Mouse (Mus musculus) CD4-positive, CD25-positive, alpha-beta regulatory T cell, adult 4 months (primary cell): ENCODE results near the gene Dse. TPM values are rescaled to one million over a fixed set of nuclear protein-coding genes. Genes with fewer than 3 reads are reported as not detected.
A peak's percentile ranks its signal among the peaks of the same experiment; 100 is the strongest.
"Not testable (repeated sequence)": the region's sequence is repeated elsewhere in the genome, so short reads cannot be mapped to it uniquely, and the experiment has no call there.

Source experiments
- ATAC-seq: one replicate; pipeline ENCODE4 v1.8.0; 2017
- polyA plus RNA-seq, 2 experiments: library from polyadenylated mRNA; unstranded; fragments of 100-300 nt; shearing (Covaris generic); gene quantifications; one replicate each; pipeline ENCODE4 v1.2.1; 2017

The Dse gene
- 1 to 10 TPM; 1.3 to 2.0 TPM for polyA plus RNA-seq

- no peak for ATAC-seq
These were observed at the start of gene Dse for GRCm38 (mm10) chr10:34207503-34207850. Gene Dse, minus strand, starts transcription at chr10:34207715.

- not testable (repeated sequence) for ATAC-seq
These were observed 45.3 kb upstream of the Dse start for GRCm38 (mm10) chr10:34252833-34253232.

- no peak for ATAC-seq
These were observed 42.1 kb upstream of the Dse start for GRCm38 (mm10) chr10:34249594-34249993.

- ATAC-seq, result no peak
These were observed 40.2 kb upstream of the Dse start for GRCm38 (mm10) chr10:34247757-34248156.

DNA sequence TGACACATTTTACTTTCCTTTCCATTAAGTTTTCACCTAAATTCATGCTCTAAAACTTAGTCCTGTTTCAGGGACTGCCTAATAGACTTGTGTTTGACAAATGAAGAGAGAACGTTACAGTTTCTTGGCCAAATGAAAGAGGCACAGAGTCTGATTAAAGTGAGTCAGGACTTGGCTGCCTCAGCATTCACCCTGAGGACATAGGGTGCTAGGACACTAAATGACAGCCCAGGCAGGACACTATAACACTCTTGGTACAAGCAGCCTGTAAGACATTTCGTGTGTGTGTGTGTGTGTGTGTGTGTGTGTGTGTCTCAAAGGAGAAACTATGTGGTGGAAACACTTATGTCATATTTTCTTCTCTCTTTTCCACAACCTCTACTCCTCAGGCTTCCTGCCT, 38.6 kb upstream of the Dse start:
- no peak for ATAC-seq

GRCm38 (mm10) chr10:34244745-34245144, 37.2 kb upstream of the Dse start:
- no peak for ATAC-seq

- ATAC-seq, result no peak
These were observed 31.0 kb upstream of the Dse start for GRCm38 (mm10) chr10:34238536-34238935.

GRCm38 (mm10) chr10:34236569-34236968, 29.1 kb upstream of the Dse start:
- ATAC-seq, result no peak

DNA sequence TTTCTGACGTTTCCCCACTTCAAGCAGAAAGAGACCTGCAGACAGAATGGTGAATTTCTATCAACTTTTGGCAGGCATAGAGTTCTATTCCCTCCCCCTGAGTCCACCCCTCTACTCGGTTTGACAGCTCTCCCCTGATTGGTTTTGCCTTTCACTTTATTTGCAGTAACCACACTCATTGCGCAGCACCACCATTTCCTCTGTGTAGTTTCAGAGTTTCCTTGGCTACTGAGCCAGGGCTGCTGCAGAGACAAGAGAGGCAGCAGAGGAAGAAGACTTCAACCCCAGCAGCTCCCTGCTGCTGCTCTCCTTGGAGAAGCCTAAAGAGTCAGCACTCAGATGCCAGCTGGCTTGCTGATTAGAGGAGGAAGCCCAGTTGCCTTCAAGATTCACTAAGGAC, 27.9 kb upstream of the Dse start:
- ATAC-seq, result peak; percentile 67

DNA sequence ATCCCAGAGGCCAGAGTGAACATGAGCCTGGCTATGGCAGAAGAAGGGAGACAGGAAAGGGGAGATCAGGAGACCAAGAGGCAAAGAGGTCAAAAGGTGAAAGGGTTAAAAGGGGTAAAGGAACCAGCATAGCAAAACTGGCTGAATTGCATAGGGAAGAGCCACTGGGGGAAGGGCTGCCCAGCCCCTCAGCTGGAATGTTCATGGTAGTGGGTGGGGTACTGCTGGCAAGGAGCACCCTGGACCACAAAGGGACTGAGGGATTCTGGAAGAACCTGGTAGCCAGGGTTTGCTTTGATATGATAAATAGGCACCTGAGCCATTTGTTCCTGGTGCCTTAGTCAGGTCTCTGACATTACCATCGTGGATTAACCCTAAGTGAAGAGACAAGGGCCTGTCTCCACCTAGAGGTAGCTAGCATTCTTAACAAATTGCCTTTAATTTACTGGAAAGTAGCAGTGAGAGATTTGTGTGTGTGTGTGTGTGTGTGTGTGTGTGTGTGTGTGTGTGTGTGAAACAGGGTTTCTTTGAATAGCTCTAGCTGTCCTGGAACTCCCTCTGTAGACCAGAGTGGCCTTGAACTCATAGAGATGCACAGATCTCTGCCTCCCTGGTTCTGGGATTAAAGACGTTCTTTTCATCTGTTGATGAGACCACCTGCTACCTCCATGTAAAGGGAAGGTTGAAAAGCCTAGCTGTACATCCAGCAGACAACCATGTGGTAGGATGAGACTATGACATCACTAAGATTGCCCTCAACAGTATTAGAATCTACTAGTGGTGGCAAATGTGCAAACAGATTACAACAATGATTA, 26.6 kb upstream of the Dse start:
- peak; percentile 76 for ATAC-seq

DNA sequence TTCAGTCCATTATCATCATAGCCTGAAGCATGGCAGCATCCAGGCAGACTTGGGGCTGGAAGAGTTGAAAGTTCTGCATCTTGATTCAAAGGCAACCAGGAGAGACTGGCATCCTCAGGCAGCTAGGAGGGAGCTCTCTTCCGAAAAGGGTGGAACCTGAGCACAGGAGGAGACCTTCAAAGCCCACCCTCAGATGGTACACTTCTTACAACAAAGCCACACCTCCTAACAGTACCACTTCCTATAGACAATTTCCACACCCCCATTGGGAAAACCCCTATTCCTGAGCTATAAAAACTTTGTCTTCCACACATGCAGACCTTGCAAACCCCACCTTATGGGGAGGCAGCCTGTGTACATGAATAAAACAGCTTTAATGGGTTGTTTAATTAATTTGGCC, 25.9 kb upstream of the Dse start:
- ATAC-seq, result peak; percentile 53

DNA sequence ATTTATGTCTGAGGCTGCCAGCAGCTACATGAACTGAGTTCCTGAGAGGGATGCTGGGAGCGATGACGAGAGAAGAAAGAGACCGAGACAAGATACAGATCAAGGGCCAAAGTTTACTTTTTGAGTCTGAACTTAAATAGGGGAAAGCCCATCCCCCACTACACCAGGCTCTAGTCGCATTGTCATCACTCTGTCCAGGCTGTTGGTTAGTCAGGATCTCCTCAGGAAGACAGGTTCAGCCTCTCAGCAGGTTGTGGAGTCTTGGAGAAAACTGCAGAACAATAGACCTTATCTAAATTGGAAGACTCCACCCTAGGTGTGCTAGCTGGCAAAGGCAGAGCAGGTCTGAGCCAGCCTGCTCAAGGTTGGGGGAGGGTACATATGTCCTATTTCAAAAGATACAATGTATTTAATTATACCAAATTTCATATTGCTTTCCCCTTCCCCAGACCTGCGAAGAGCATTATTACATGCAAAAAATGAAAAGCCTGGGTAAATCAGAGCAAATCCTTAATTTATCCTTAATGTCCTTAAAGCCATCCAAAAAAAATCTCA, 22.7 kb upstream of the Dse start:
- no peak for ATAC-seq

GRCm38 (mm10) chr10:34229491-34229890, 22.0 kb upstream of the Dse start:
- no peak for ATAC-seq

- ATAC-seq, result no peak
These were observed 16.1 kb upstream of the Dse start for GRCm38 (mm10) chr10:34223660-34224059.

DNA sequence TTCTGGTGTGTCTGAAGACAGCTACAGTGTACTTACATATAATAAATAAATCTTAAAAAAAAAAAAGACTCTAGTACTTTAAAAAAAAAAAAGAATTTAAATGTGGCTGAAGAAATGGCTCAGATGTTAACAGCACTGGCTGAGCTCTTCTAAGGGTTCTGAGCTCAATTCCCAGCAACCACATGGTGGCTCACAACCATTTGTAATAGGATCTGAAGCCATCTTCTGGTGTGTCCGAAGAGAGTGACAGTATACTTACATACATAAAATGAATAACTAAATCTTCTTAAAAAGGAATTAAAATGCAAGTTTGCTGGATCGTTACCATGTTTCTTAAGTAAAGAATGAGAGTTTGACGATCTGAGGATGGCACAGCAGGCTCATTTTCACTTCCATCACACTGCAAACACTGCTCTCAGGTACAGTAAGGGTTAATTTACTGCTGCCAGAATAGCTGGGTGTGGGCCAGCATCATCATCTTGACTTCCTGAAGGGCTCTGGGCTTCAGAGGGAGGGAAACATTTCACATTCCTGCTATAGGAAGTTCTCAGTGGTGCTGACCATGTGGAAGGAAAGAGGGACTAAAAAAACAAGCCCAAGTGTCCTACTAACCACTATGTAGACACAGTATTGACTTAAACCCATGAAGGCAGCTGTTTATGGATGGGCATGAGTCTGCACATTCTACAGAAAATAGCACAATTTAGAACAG, 14.6 kb upstream of the Dse start:
- no peak for ATAC-seq

DNA sequence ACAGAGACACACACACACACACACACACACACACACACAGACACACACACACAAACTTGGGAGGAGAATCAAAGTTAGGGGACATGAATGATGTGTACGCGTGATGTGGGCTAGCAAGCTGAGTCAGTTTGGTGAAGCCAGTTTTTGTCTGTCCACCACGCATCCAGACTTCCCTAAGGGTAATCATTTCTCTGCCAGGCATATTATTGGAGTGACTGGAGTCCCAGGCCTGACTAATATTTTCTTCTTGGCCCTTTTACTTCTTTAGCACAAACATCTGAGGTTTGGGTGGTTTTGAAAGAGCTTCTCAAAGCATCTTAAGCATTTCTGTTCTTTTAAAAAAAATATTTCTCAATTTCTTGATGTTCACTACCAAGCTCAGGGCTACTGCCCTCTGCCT, 10.7 kb upstream of the Dse start:
- ATAC-seq, result no peak

DNA sequence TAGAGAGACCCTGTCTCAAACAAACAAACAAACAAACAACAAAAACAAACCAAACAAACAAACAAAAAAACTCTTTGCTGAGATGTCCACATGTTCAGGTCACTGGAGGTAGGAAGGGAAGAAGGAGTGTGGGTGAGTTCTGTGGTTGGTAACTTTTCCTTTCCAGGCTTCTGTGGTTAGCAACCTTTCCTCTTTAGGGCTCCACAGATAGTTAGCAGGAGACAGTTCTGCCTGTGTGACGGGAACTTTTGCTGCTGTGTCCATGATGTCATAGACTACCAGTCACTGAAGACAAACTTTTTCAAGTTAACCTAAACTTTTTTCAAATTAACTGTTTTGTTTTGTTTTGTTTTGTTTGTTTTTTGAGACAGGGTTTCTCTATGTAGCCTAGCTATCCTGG, 8.2 kb upstream of the Dse start:
- ATAC-seq, result no peak

- ATAC-seq, result no peak
These were observed 2.4 kb upstream of the Dse start for GRCm38 (mm10) chr10:34209951-34210350.

DNA sequence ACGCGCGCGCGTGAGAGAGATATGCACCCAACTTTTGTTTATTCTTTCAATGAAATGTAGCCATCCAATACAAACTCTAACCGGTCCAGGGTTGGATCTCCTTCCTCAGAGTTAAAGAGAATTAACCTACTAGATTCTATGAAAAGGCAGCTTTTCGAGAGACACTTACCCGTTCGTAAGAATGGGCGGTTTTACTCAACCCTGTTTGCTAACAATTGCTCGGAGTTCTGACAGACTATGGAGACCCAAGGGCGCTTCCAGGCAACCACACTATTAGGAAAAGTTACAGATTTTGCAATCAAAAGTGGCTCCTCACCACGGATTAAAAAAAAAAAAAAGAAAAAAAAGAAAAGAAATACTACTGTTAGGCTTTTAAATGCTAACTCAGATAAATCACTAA, 516 bp upstream of the Dse start:
- ATAC-seq, result no peak

- peak; percentile 76 for ATAC-seq
These were observed 572 bp downstream of the Dse start for GRCm38 (mm10) chr10:34206783-34207502.

- ATAC-seq, result peak; percentile 46
These were observed 1.1 kb downstream of the Dse start for GRCm38 (mm10) chr10:34206436-34206782.

DNA sequence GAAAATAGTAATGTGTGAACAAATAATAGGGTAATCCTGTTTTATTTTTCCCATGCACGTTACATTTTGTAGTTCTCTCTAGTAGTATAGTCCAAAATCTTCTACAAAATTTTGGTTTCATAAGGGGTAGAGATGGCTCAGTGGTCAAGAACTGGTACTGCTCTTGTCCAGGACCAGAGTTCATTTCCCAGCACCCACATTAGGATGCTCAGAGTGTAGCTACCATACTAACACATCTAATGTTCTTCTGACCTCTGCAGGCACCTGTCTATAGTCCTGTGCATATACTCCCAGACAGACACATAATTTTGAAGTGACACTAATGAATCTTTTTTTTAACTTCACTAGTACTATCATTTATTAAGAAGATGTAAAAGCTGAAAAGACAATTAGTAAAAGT, 1.7 kb downstream of the Dse start:
- ATAC-seq, result no peak

- ATAC-seq, result no peak
These were observed 6.8 kb downstream of the Dse start for GRCm38 (mm10) chr10:34200689-34201088.
